Mouse (Mus musculus) intestine, embryonic 15.5 days (tissue): ENCODE measurements around the gene Chd2. TPM values are rescaled to one million over a fixed set of nuclear protein-coding genes. Genes with fewer than 3 reads are reported as not detected.

Experiments used
- ATAC-seq: fragments of 200-750 bp; cut with Nextera tagmentation; 2 replicates; pipeline ENCODE4 v1.8.0; 2017; ENCODE audit warnings: moderate TSS enrichment, moderate library complexity
- H3K27ac ChIP-seq: fragments of 300-500 bp; sonication (generic); 2 replicates; pipeline ENCODE4 v1.5.1; 2015; ENCODE audit warnings: mild to moderate bottlenecking, inconsistent platforms
- H3K27me3 ChIP-seq: fragments of 300-500 bp; sonication (generic); replicated peaks from 2 replicates; pipeline ENCODE4 v1.6.1; 2015; ENCODE audit warnings: inconsistent platforms
- H3K36me3 ChIP-seq: fragments of 300-500 bp; sonication (generic); 2 replicates; pipeline ENCODE4 v1.6.1; 2015; ENCODE audit warnings: inconsistent platforms
- H3K4me1 ChIP-seq: fragments of 300-500 bp; sonication (generic); replicated peaks from 2 replicates; pipeline ENCODE4 v1.6.1; 2015; ENCODE audit warnings: inconsistent platforms
- H3K4me2 ChIP-seq: fragments of 300-500 bp; sonication (generic); replicated peaks from 2 replicates; pipeline ENCODE4 v1.6.1; 2015; ENCODE audit warnings: mild to moderate bottlenecking, inconsistent platforms
- H3K4me3 ChIP-seq: fragments of 300-500 bp; sonication (generic); replicated peaks from 2 replicates; pipeline ENCODE4 v1.5.1; 2015; ENCODE audit warnings: inconsistent platforms
- H3K9ac ChIP-seq: fragments of 300-500 bp; sonication (generic); 2 replicates; pipeline ENCODE4 v1.6.1; 2015; ENCODE audit warnings: inconsistent platforms
- H3K9me3 ChIP-seq: fragments of 300-500 bp; sonication (generic); 2 replicates; pipeline ENCODE4 v1.6.1; 2016; ENCODE audit warnings: inconsistent platforms
- WGBS: fragments of 180-500 bp; shearing (Covaris S2); methylation state at CpG from one replicate; pipeline ENCODE4 v1.1.7; 2015; 5-methylcytosine and 5-hydroxymethylcytosine counted together
- polyA plus RNA-seq: library from polyadenylated mRNA; unstranded; fragments of >200 nt; fragmentation: Nextera tagmentation; extraction: Ambion mirVana; gene quantifications from 2 replicates; pipeline ENCODE4 v1.2.1, GENCODE M21; 2015

The Chd2 gene
- polyA plus RNA-seq, 1 experiment from 2014 or later = 46.0 TPM

GRCm38 (mm10) chr7:73559170-73559852 lies 17.7 kb upstream of the Chd2 start:
- ATAC-seq = no peak
- Histone ChIP-seq H3K4me3 (peak overlapping the region; percentile 42), H3K27ac (peak overlapping the region; percentile 95), H3K9ac (peak overlapping the region; percentile 57), H3K27me3 (no peaks in the 10 kb centered on the region), H3K4me2 (peak overlapping the region; percentile 56), H3K4me1 (peaks cover 4% of the 10 kb centered on the region; the same call in 1 of the 2 replicates), H3K36me3 (no peaks in the 10 kb centered on the region), H3K9me3 (no peaks in the 10 kb centered on the region)
- 16% methylated on average over 8 of the region's 8 CpGs for WGBS

- Histone ChIP-seq H3K4me1 (peaks cover 4% of the 10 kb centered on the region; the same call in 1 of the 2 replicates), H3K4me2 (peak overlapping the region; percentile 56), H3K36me3 (no peaks in the 10 kb centered on the region), H3K27me3 (no peaks in the 10 kb centered on the region), H3K4me3 (peak overlapping the region; percentile 77), H3K9ac (peak overlapping the region; percentile 100), H3K9me3 (no peaks in the 10 kb centered on the region), H3K27ac (peak overlapping the region; percentile 100)
- WGBS = under 1% methylated on average over 59 of the region's 60 CpGs
- ATAC-seq = peak; percentile 100
Observed at GRCm38 (mm10) chr7:73558293-73559169, 16.9 kb upstream of the Chd2 start.

GRCm38 (mm10) chr7:73557671-73558265 lies 16.1 kb upstream of the Chd2 start:
- Histone ChIP-seq H3K27ac (peak overlapping the region; percentile 100), H3K9me3 (no peaks in the 10 kb centered on the region), H3K4me3 (peak overlapping the region; percentile 77), H3K27me3 (no peaks in the 10 kb centered on the region), H3K4me1 (peaks cover 4% of the 10 kb centered on the region; the same call in 1 of the 2 replicates), H3K9ac (peak overlapping the region; percentile 100), H3K4me2 (no peak overlapping the region), H3K36me3 (no peaks in the 10 kb centered on the region)
- peak; percentile 1 for ATAC-seq
- WGBS = under 1% methylated on average over 70 of the region's 80 CpGs

- ATAC-seq = no peak
- Histone ChIP-seq H3K9me3 (no peaks in the 10 kb centered on the region), H3K4me2 (peak overlapping the region; percentile 22; the same call in 1 of the 2 replicates), H3K4me1 (peaks cover 4% of the 10 kb centered on the region; the same call in 1 of the 2 replicates), H3K9ac (peak overlapping the region; percentile 100), H3K36me3 (no peaks in the 10 kb centered on the region), H3K4me3 (peak overlapping the region; percentile 77), H3K27ac (peak overlapping the region; percentile 100), H3K27me3 (no peaks in the 10 kb centered on the region)
- WGBS = under 1% methylated on average over 25 of the region's 25 CpGs
Observed at GRCm38 (mm10) chr7:73556688-73557667, 15.3 kb upstream of the Chd2 start.

- 0 out of 2 replicates have a peak overlapping the region, but pooled peaks have one; percentile 29 for H3K9ac ChIP-seq
- no peak overlapping the region for H3K27ac ChIP-seq
- H3K4me2 ChIP-seq = peak overlapping the region; percentile 22; the same call in 1 of the 2 replicates
- no peaks in the 10 kb centered on the region for H3K9me3 ChIP-seq
- H3K27me3 ChIP-seq = no peaks in the 10 kb centered on the region
- peak overlapping the region; percentile 77 for H3K4me3 ChIP-seq
- 5% methylated on average over 4 of the region's 4 CpGs for WGBS
- H3K4me1 ChIP-seq = peaks cover 4% of the 10 kb centered on the region; the same call in 1 of the 2 replicates
- ATAC-seq = no peak
- no peaks in the 10 kb centered on the region for H3K36me3 ChIP-seq
Observed at GRCm38 (mm10) chr7:73555918-73556580, 14.4 kb upstream of the Chd2 start.

- 37% methylated on average over 2 of the region's 2 CpGs for WGBS
- H3K27ac ChIP-seq = no peak overlapping the region
- no peak overlapping the region for H3K4me3 ChIP-seq
- H3K36me3 ChIP-seq = 0 out of 2 replicates have a peak, but pooled peaks cover 2% of the 10 kb centered on the region
- H3K9me3 ChIP-seq = no peaks in the 10 kb centered on the region
- H3K27me3 ChIP-seq = no peaks in the 10 kb centered on the region
- no peak for ATAC-seq
- H3K4me1 ChIP-seq = peaks cover 4% of the 10 kb centered on the region; the same call in 1 of the 2 replicates
- no peak overlapping the region for H3K4me2 ChIP-seq
- H3K9ac ChIP-seq = no peak overlapping the region
Observed at GRCm38 (mm10) chr7:73554849-73555248, 13.2 kb upstream of the Chd2 start.

- Histone ChIP-seq H3K36me3 (peaks cover 6% of the 10 kb centered on the region), H3K27ac (no peak overlapping the region), H3K9me3 (no peaks in the 10 kb centered on the region), H3K27me3 (no peaks in the 10 kb centered on the region), H3K9ac (no peak overlapping the region), H3K4me3 (no peak overlapping the region), H3K4me2 (no peak overlapping the region), H3K4me1 (peaks cover 3% of the 10 kb centered on the region; the same call in 1 of the 2 replicates)
- 51% methylated on average over 2 of the region's 2 CpGs for WGBS
- no peak for ATAC-seq
Observed at GRCm38 (mm10) chr7:73553160-73553559, 11.5 kb upstream of the Chd2 start.

GRCm38 (mm10) chr7:73552054-73552750 lies 10.6 kb upstream of the Chd2 start:
- no peak for ATAC-seq
- H3K4me2 ChIP-seq = peak overlapping the region; percentile 35
- peaks cover 6% of the 10 kb centered on the region for H3K36me3 ChIP-seq
- H3K4me3 ChIP-seq = no peak overlapping the region
- WGBS = 72% methylated on average over 7 of the region's 7 CpGs
- H3K4me1 ChIP-seq = peaks cover 6% of the 10 kb centered on the region
- H3K27me3 ChIP-seq = no peaks in the 10 kb centered on the region
- no peaks in the 10 kb centered on the region for H3K9me3 ChIP-seq
- H3K27ac ChIP-seq = no peak overlapping the region
- no peak overlapping the region for H3K9ac ChIP-seq

GRCm38 (mm10) chr7:73551370-73551769 lies 9.7 kb upstream of the Chd2 start:
- Histone ChIP-seq H3K27ac (no peak overlapping the region), H3K9ac (no peak overlapping the region), H3K4me2 (no peak overlapping the region), H3K36me3 (peaks cover 8% of the 10 kb centered on the region), H3K9me3 (no peaks in the 10 kb centered on the region), H3K27me3 (no peaks in the 10 kb centered on the region), H3K4me3 (no peak overlapping the region), H3K4me1 (peaks cover 9% of the 10 kb centered on the region)
- no peak for ATAC-seq

- Histone ChIP-seq H3K4me3 (no peak overlapping the region), H3K36me3 (peaks cover 10% of the 10 kb centered on the region), H3K27ac (no peak overlapping the region), H3K9ac (no peak overlapping the region), H3K9me3 (no peaks in the 10 kb centered on the region), H3K27me3 (no peaks in the 10 kb centered on the region), H3K4me1 (peaks cover 9% of the 10 kb centered on the region), H3K4me2 (no peak overlapping the region)
- 78% methylated on average over 2 of the region's 2 CpGs for WGBS
- ATAC-seq = no peak
Observed at GRCm38 (mm10) chr7:73548051-73548450, 6.4 kb upstream of the Chd2 start.
